Mouse (Mus musculus): ENCODE measurements around the gene L2hgdh. TPM values are rescaled to one million over a fixed set of nuclear protein-coding genes. Genes with fewer than 3 reads are reported as not detected.

Gene L2hgdh
- polyA plus RNA-seq, 1 experiment from 2014 or later, result 11.8 TPM

- no peaks in the 10 kb centered on the region for H3K9me3 ChIP-seq (replicated peaks)
- H3K4me2 ChIP-seq, result peak overlapping the region; percentile 74
- no peaks in the 10 kb centered on the region for H3K27me3 ChIP-seq
- H3K9ac ChIP-seq, result peak overlapping the region; percentile 66
- H3K36me3 ChIP-seq (replicated peaks), result no peaks in the 10 kb centered on the region
- H3K27ac ChIP-seq (replicated peaks), result peak overlapping the region; percentile 97
- H3K4me1 ChIP-seq (replicated peaks), result peaks cover 61% of the 10 kb centered on the region
- H3K4me3 ChIP-seq (replicated peaks), result peak overlapping the region; percentile 39
- WGBS (ENCODE audit: insufficient replicate concordance), result 4% methylated on average over 22 of the region's 22 CpGs
- peak; percentile 6; the same call in 1 of the 2 replicates for ATAC-seq (ENCODE audit: insufficient read depth)
Observed at GRCm38 (mm10) chr12:69758221-69759185, 33.8 kb upstream of the L2hgdh start.

- H3K4me2 ChIP-seq, result peak overlapping the region; percentile 74
- no peaks in the 10 kb centered on the region for H3K27me3 ChIP-seq
- H3K27ac ChIP-seq (replicated peaks), result peak overlapping the region; percentile 97
- peaks cover 61% of the 10 kb centered on the region for H3K4me1 ChIP-seq (replicated peaks)
- H3K9me3 ChIP-seq (replicated peaks), result no peaks in the 10 kb centered on the region
- no peaks in the 10 kb centered on the region for H3K36me3 ChIP-seq (replicated peaks)
- peak; percentile 92 for ATAC-seq (ENCODE audit: insufficient read depth)
- peak overlapping the region; percentile 39 for H3K4me3 ChIP-seq (replicated peaks)
- 2% methylated on average over 22 of the region's 22 CpGs for WGBS (ENCODE audit: insufficient replicate concordance)
- H3K9ac ChIP-seq, result peak overlapping the region; percentile 66
Observed at GRCm38 (mm10) chr12:69757418-69758141, 32.9 kb upstream of the L2hgdh start.

GRCm38 (mm10) chr12:69756015-69756414 lies 31.3 kb upstream of the L2hgdh start:
- H3K4me3 ChIP-seq (replicated peaks), result no peak overlapping the region
- no peaks in the 10 kb centered on the region for H3K27me3 ChIP-seq
- no peaks in the 10 kb centered on the region for H3K9me3 ChIP-seq (replicated peaks)
- ATAC-seq (ENCODE audit: insufficient read depth), result no peak
- H3K4me1 ChIP-seq (replicated peaks), result peaks cover 61% of the 10 kb centered on the region
- 0 out of 2 replicates have a peak overlapping the region, but pooled peaks have one; percentile 74 for H3K4me2 ChIP-seq
- no peak overlapping the region for H3K9ac ChIP-seq
- WGBS (ENCODE audit: insufficient replicate concordance), result 74% methylated on average over 5 of the region's 5 CpGs
- peak overlapping the region; percentile 97 for H3K27ac ChIP-seq (replicated peaks)
- H3K36me3 ChIP-seq (replicated peaks), result no peaks in the 10 kb centered on the region

- no peak overlapping the region for H3K4me2 ChIP-seq
- 77% methylated on average over 5 of the region's 5 CpGs for WGBS (ENCODE audit: insufficient replicate concordance)
- ATAC-seq (ENCODE audit: insufficient read depth), result no peak
- H3K4me1 ChIP-seq (replicated peaks), result peaks cover 44% of the 10 kb centered on the region
- H3K36me3 ChIP-seq (replicated peaks), result no peaks in the 10 kb centered on the region
- H3K9ac ChIP-seq, result no peak overlapping the region
- no peak overlapping the region for H3K4me3 ChIP-seq (replicated peaks)
- no peaks in the 10 kb centered on the region for H3K9me3 ChIP-seq (replicated peaks)
- peak overlapping the region; percentile 60; the same call in 1 of the 2 replicates for H3K27ac ChIP-seq (replicated peaks)
- no peaks in the 10 kb centered on the region for H3K27me3 ChIP-seq
Observed at GRCm38 (mm10) chr12:69753936-69754335, 29.3 kb upstream of the L2hgdh start.

GRCm38 (mm10) chr12:69751864-69752341 lies 27.2 kb upstream of the L2hgdh start:
- no peak overlapping the region for H3K4me3 ChIP-seq (replicated peaks)
- H3K27me3 ChIP-seq, result no peaks in the 10 kb centered on the region
- H3K36me3 ChIP-seq (replicated peaks), result no peaks in the 10 kb centered on the region
- peaks cover 31% of the 10 kb centered on the region for H3K4me1 ChIP-seq (replicated peaks)
- 47% methylated on average over 10 of the region's 10 CpGs for WGBS (ENCODE audit: insufficient replicate concordance)
- H3K9me3 ChIP-seq (replicated peaks), result no peaks in the 10 kb centered on the region
- H3K4me2 ChIP-seq, result no peak overlapping the region
- peak; percentile 17; the same call in 1 of the 2 replicates for ATAC-seq (ENCODE audit: insufficient read depth)
- no peak overlapping the region for H3K9ac ChIP-seq
- H3K27ac ChIP-seq (replicated peaks), result 0 out of 2 replicates have a peak overlapping the region, but pooled peaks have one; percentile 45

- no peaks in the 10 kb centered on the region for H3K9me3 ChIP-seq (replicated peaks)
- H3K4me2 ChIP-seq, result no peak overlapping the region
- peaks cover 13% of the 10 kb centered on the region for H3K36me3 ChIP-seq (replicated peaks)
- H3K4me1 ChIP-seq (replicated peaks), result peaks cover 5% of the 10 kb centered on the region
- ATAC-seq (ENCODE audit: insufficient read depth), result no peak
- H3K9ac ChIP-seq, result no peak overlapping the region
- no peaks in the 10 kb centered on the region for H3K27me3 ChIP-seq
- 79% methylated on average over 5 of the region's 5 CpGs for WGBS (ENCODE audit: insufficient replicate concordance)
- no peak overlapping the region for H3K4me3 ChIP-seq (replicated peaks)
- H3K27ac ChIP-seq (replicated peaks), result no peak overlapping the region
Observed at GRCm38 (mm10) chr12:69744138-69744537, 19.5 kb upstream of the L2hgdh start.

GRCm38 (mm10) chr12:69741965-69742364 lies 17.3 kb upstream of the L2hgdh start:
- Histone ChIP-seq H3K4me2 (no peak overlapping the region), H3K27ac (replicated peaks) (no peak overlapping the region), H3K4me1 (replicated peaks) (peaks cover 4% of the 10 kb centered on the region), H3K27me3 (no peaks in the 10 kb centered on the region), H3K9me3 (replicated peaks) (no peaks in the 10 kb centered on the region), H3K9ac (no peak overlapping the region), H3K4me3 (replicated peaks) (no peak overlapping the region), H3K36me3 (replicated peaks) (peaks cover 13% of the 10 kb centered on the region)
- 86% methylated on average over 5 of the region's 5 CpGs for WGBS (ENCODE audit: insufficient replicate concordance)
- no peak for ATAC-seq (ENCODE audit: insufficient read depth)

- H3K9ac ChIP-seq, result no peak overlapping the region
- H3K4me2 ChIP-seq, result peak overlapping the region; percentile 25
- H3K27ac ChIP-seq (replicated peaks), result peak overlapping the region; percentile 85
- peaks cover 9% of the 10 kb centered on the region for H3K4me1 ChIP-seq (replicated peaks)
- peak; percentile 41; the same call in 1 of the 2 replicates for ATAC-seq (ENCODE audit: insufficient read depth)
- no peaks in the 10 kb centered on the region for H3K36me3 ChIP-seq (replicated peaks)
- H3K4me3 ChIP-seq (replicated peaks), result no peak overlapping the region
- no peaks in the 10 kb centered on the region for H3K9me3 ChIP-seq (replicated peaks)
- 49% methylated on average over 3 of the region's 3 CpGs for WGBS (ENCODE audit: insufficient replicate concordance)
- H3K27me3 ChIP-seq, result no peaks in the 10 kb centered on the region
Observed at GRCm38 (mm10) chr12:69733923-69734322, 9.2 kb upstream of the L2hgdh start.

- Histone ChIP-seq H3K4me1 (replicated peaks) (peaks cover 9% of the 10 kb centered on the region), H3K4me3 (replicated peaks) (no peak overlapping the region), H3K27ac (replicated peaks) (peak overlapping the region; percentile 85), H3K27me3 (no peaks in the 10 kb centered on the region), H3K9me3 (replicated peaks) (no peaks in the 10 kb centered on the region), H3K9ac (no peak overlapping the region), H3K4me2 (peak overlapping the region; percentile 25; the same call in 1 of the 2 replicates), H3K36me3 (replicated peaks) (no peaks in the 10 kb centered on the region)
- 0% methylated on average over 2 of the region's 2 CpGs for WGBS (ENCODE audit: insufficient replicate concordance)
- ATAC-seq (ENCODE audit: insufficient read depth), result peak; percentile 71; the same call in 1 of the 2 replicates
Observed at GRCm38 (mm10) chr12:69733518-69733917, 8.8 kb upstream of the L2hgdh start.

GRCm38 (mm10) chr12:69732221-69732620 lies 7.5 kb upstream of the L2hgdh start:
- Histone ChIP-seq H3K27ac (replicated peaks) (no peak overlapping the region), H3K9ac (no peak overlapping the region), H3K4me3 (replicated peaks) (no peak overlapping the region), H3K4me1 (replicated peaks) (peaks cover 9% of the 10 kb centered on the region), H3K27me3 (no peaks in the 10 kb centered on the region), H3K36me3 (replicated peaks) (0 out of 2 replicates have a peak, but pooled peaks cover 4% of the 10 kb centered on the region), H3K9me3 (replicated peaks) (no peaks in the 10 kb centered on the region), H3K4me2 (no peak overlapping the region)
- 60% methylated on average over 5 of the region's 5 CpGs for WGBS (ENCODE audit: insufficient replicate concordance)
- no peak for ATAC-seq (ENCODE audit: insufficient read depth)

- no peak overlapping the region for H3K27ac ChIP-seq (replicated peaks)
- no peak overlapping the region for H3K9ac ChIP-seq
- 88% methylated on average over 1 of the region's 1 CpGs for WGBS (ENCODE audit: insufficient replicate concordance)
Observed at GRCm38 (mm10) chr12:69730306-69730705, 5.6 kb upstream of the L2hgdh start.

More at GRCm38 (mm10) chr12:69730306-69730705, 5.6 kb upstream of the L2hgdh start:
- no peak for ATAC-seq (ENCODE audit: insufficient read depth)
- Histone ChIP-seq H3K4me1 (replicated peaks) (peaks cover 22% of the 10 kb centered on the region), H3K4me2 (no peak overlapping the region), H3K9me3 (replicated peaks) (no peaks in the 10 kb centered on the region), H3K4me3 (replicated peaks) (no peak overlapping the region), H3K36me3 (replicated peaks) (0 out of 2 replicates have a peak, but pooled peaks cover 4% of the 10 kb centered on the region), H3K27me3 (no peaks in the 10 kb centered on the region)
